Mouse (Mus musculus) erythroblast, embryonic 14.5 days (primary cell): ENCODE results near the gene Prpf38b.

ENCODE experiments used
- GATA1 ChIP-seq: IDR thresholded peaks from 2 replicates; pipeline ENCODE4 v1.6.1; 2012; ENCODE audit warnings: low read length, inconsistent platforms, mixed read lengths
- TAL1 ChIP-seq: IDR thresholded peaks from 3 replicates; pipeline ENCODE4 v1.6.1; 2012; ENCODE audit warnings: low read length, inconsistent platforms, mixed read lengths

- no peak for TF ChIP-seq TAL1
- no peak for TF ChIP-seq GATA1
Observed at GRCm38 (mm10) chr3:108865129-108865528, 46.4 kb downstream of the Prpf38b start.
